Mouse (Mus musculus) forebrain, postnatal 0 days (tissue): ENCODE measurements around the gene Lyg2. TPM values are rescaled to one million over a fixed set of nuclear protein-coding genes. Genes with fewer than 3 reads are reported as not detected.
A peak's percentile ranks its signal among the peaks of the same experiment; 100 is the strongest.

Experiments
- ATAC-seq: fragments of 200-750 bp; cut with Nextera tagmentation; 2 replicates; pipeline ENCODE4 v1.8.0; 2017; ENCODE audit warnings: mild to moderate bottlenecking, moderate library complexity
- DNase-seq: peaks from one replicate; pipeline ENCODE4 v3.0.0-alpha.2; 2015
- H3K27ac ChIP-seq: fragments of 300-500 bp; sonication (generic); 2 replicates; pipeline ENCODE4 v1.5.1; 2014; ENCODE audit warnings: low read depth, mild to moderate bottlenecking, antibody characterized with exemption, low read length, moderate library complexity, mixed read lengths
- H3K27me3 ChIP-seq: fragments of 300-500 bp; sonication (generic); 2 replicates; pipeline ENCODE4 v1.6.1; 2014; ENCODE audit warnings: mild to moderate bottlenecking, low read length, mixed read lengths; ENCODE audit not compliant: insufficient read depth
- H3K36me3 ChIP-seq: fragments of 300-500 bp; sonication (generic); 2 replicates; pipeline ENCODE4 v1.6.1; 2014; ENCODE audit warnings: mild to moderate bottlenecking, moderate library complexity; ENCODE audit not compliant: insufficient read depth
- H3K4me1 ChIP-seq: fragments of 300-500 bp; sonication (generic); 2 replicates; pipeline ENCODE4 v1.6.1; 2014; ENCODE audit warnings: antibody characterized with exemption; ENCODE audit not compliant: insufficient read depth
- H3K4me2 ChIP-seq: fragments of 300-500 bp; sonication (generic); 2 replicates; pipeline ENCODE4 v1.6.1; 2014; ENCODE audit warnings: low read depth, mild to moderate bottlenecking, moderate library complexity
- H3K4me3 ChIP-seq: fragments of 300-500 bp; sonication (generic); 2 replicates; pipeline ENCODE4 v1.5.1; 2014; ENCODE audit warnings: low read depth, low read length, mixed read lengths
- H3K9ac ChIP-seq: fragments of 300-500 bp; sonication (generic); 2 replicates; pipeline ENCODE4 v1.6.1; 2014; ENCODE audit warnings: mild to moderate bottlenecking
- H3K9me3 ChIP-seq: fragments of 300-500 bp; sonication (generic); 2 replicates; pipeline ENCODE4 v1.6.1; 2016; ENCODE audit warnings: low read length
- CTCF ChIP-seq: sonication (generic); IDR thresholded peaks from 2 replicates; pipeline ENCODE4 v1.5.1; 2016; ENCODE audit warnings: antibody characterized with exemption, control low read depth, low read depth
- WGBS: fragments of 180-500 bp; shearing (Covaris S2); extraction: QIAGEN DNeasy Blood & Tissue Kit; methylation state at CpG from one replicate; pipeline ENCODE4 v1.1.7; 2014; 5-methylcytosine and 5-hydroxymethylcytosine counted together
- polyA plus RNA-seq: library from polyadenylated mRNA; unstranded; fragments of >200 nt; fragmentation: Nextera tagmentation; extraction: Ambion mirVana; gene quantifications from 2 replicates; pipeline ENCODE4 v1.2.1, GENCODE M21; 2015
- total RNA-seq: library from RNA; depleted of rRNA; stranded (reverse); fragments of >200 nt; gene quantifications from 2 replicates; pipeline ENCODE4 v1.2.3, GENCODE M21; 2014

Gene Lyg2
- total and polyA plus RNA-seq, 2 experiments from 2014 or later = 0.05 TPM; not detected in 1

DNA sequence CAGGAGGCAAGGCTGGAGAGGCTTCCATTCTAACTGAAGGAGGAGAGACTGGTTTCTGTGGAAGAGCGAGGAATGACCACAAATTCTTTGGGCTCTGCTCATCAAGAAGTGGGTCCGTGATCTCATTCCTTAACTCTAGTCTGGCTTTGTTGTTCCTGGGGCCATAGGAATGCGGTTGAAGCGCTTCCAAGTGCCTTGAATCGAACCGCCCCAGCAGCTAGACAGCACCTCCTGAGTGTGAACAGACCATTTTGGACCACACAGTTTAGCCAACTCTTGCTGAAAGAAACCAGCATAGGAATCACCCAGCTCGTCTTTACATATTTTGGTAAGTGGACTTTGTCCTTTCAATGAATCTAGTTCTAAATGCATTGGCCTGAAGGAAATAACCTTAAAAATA is 44.6 kb downstream of the Lyg2 start, which contains the start of gene Lipt1:
Gene Lipt1, plus strand, starts transcription at position 35 of the 400 bp plus-strand sequence.
- ATAC-seq (peak; percentile 28; the same call in 1 of the 2 replicates), DNase-seq (no peak)
- Histone ChIP-seq H3K27ac (peak within 1 kb of the TSS; percentile 78), H3K4me3 (peak within 1 kb of the TSS; percentile 46), H3K9me3 (no peaks in the 10 kb centered on the region), H3K36me3 (peaks cover 14% of the 10 kb centered on the region), H3K4me1 (peaks cover 7% of the 10 kb centered on the region; the same call in 1 of the 2 replicates), H3K4me2 (peak within 1 kb of the TSS; percentile 58), H3K9ac (peak within 1 kb of the TSS; percentile 45), H3K27me3 (peaks cover 3% of the 10 kb centered on the region; the same call in 1 of the 2 replicates)
- TF ChIP-seq CTCF = no peak
- WGBS = 4% methylated on average over 7 of the region's 7 CpGs

GRCm38 (mm10) chr1:37869362-37869761 is 46.9 kb downstream of the Lyg2 start:
- no peak for TF ChIP-seq CTCF
- H3K36me3 ChIP-seq = no peaks in the 10 kb centered on the region
- no peak overlapping the region for H3K9ac ChIP-seq
- no peak overlapping the region for H3K27ac ChIP-seq
- H3K9me3 ChIP-seq = no peaks in the 10 kb centered on the region
- H3K4me1 ChIP-seq = peaks cover 7% of the 10 kb centered on the region; the same call in 1 of the 2 replicates
- H3K4me2 ChIP-seq = no peak overlapping the region
- H3K27me3 ChIP-seq = peaks cover 3% of the 10 kb centered on the region; the same call in 1 of the 2 replicates
- DNase-seq = no peak
- 54% methylated on average over 2 of the region's 2 CpGs for WGBS
- no peak for ATAC-seq
- no peak overlapping the region for H3K4me3 ChIP-seq

DNA sequence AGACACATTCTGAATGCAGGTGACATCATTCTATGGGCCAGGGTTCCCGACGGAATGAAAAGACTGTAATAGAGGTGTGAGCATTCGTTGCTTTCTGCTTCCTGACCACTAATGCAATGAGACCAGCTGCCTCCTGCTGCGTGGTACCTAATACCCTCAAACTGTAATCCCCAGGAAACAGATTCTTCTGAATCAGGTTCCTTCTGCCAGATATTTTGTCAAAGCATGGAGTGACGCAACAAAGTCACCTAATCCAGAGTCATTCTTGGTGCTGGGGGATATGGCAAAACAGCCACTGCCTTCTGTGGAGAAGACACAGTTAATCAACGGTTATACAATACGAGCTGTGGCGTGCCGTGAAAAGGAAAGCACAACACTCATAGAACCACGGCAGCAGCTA is 47.7 kb downstream of the Lyg2 start:
- WGBS = 62% methylated on average over 10 of the region's 10 CpGs
- Histone ChIP-seq H3K27me3 (peaks cover 3% of the 10 kb centered on the region; the same call in 1 of the 2 replicates), H3K4me1 (peaks cover 7% of the 10 kb centered on the region; the same call in 1 of the 2 replicates), H3K4me3 (no peak overlapping the region), H3K9me3 (no peaks in the 10 kb centered on the region), H3K27ac (no peak overlapping the region), H3K36me3 (no peaks in the 10 kb centered on the region), H3K9ac (no peak overlapping the region), H3K4me2 (no peak overlapping the region)
- ATAC-seq (no peak), DNase-seq (no peak)
- TF ChIP-seq CTCF = no peak

DNA sequence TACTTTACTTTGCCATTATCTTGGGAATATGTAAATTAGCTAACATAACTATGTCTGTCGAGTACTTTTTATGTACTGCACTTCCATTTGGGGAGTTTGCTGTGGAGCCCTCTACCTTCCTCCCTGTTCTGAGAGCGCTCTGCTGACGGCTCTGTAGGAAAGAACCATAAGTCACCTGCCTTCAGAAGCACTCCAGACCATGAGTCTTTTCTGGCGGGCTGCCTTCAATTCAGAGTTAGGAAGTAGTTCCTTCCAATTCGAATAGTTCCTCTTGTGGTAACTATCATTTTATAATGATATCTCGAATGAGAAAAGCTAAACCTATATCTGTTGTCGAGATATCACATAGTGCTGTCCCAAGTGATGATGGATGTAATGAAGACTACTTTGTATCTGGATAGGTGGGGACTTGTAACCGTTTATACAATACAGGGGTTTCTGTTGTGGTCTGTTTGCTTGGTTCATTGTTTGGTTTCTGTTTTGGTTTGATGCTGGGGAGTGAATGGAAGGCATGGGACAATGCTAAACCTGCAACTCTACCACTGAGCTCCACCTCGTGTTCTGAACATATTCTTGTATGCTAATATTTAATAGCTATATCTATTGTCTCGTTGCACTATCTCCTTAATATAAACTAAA is 48.5 kb downstream of the Lyg2 start:
- no peak overlapping the region for H3K4me2 ChIP-seq
- ATAC-seq = no peak
- no peak overlapping the region for H3K4me3 ChIP-seq
- no peak for TF ChIP-seq CTCF
- H3K9ac ChIP-seq = no peak overlapping the region
- no peaks in the 10 kb centered on the region for H3K36me3 ChIP-seq
- no peak for DNase-seq
- 71% methylated on average over 10 of the region's 10 CpGs for WGBS
- peaks cover 3% of the 10 kb centered on the region; the same call in 1 of the 2 replicates for H3K27me3 ChIP-seq
- peaks cover 2% of the 10 kb centered on the region; the same call in 1 of the 2 replicates for H3K4me1 ChIP-seq
- H3K9me3 ChIP-seq = no peaks in the 10 kb centered on the region
- H3K27ac ChIP-seq = no peak overlapping the region

DNA sequence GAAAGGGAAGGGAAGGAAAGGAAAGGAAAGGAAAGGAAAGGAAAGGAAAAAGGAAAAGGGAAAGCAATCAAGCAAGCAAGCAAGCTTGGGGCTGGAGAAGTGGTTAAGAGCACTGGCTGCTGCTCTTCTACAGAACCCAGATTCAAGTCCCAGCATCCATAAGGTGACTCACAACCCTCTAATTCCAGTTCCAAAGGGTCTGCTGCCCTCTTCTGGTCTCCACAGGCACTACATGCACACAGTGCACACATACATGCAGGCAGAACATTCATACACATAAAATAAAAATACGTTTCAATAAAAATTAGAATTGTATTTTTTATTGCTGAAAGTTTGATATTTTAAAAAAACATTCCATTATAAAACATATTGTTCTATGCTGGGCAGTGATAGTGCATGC is 49.2 kb downstream of the Lyg2 start:
- peak; percentile 70 for TF ChIP-seq CTCF
- Histone ChIP-seq H3K4me2 (no peak overlapping the region), H3K9me3 (no peaks in the 10 kb centered on the region), H3K4me3 (no peak overlapping the region), H3K36me3 (no peaks in the 10 kb centered on the region), H3K27me3 (peaks cover 3% of the 10 kb centered on the region; the same call in 1 of the 2 replicates), H3K27ac (no peak overlapping the region), H3K9ac (no peak overlapping the region), H3K4me1 (no peaks in the 10 kb centered on the region)
- 82% methylated on average over 1 of the region's 1 CpGs for WGBS
- no peak for ATAC-seq
- no peak for DNase-seq

DNA sequence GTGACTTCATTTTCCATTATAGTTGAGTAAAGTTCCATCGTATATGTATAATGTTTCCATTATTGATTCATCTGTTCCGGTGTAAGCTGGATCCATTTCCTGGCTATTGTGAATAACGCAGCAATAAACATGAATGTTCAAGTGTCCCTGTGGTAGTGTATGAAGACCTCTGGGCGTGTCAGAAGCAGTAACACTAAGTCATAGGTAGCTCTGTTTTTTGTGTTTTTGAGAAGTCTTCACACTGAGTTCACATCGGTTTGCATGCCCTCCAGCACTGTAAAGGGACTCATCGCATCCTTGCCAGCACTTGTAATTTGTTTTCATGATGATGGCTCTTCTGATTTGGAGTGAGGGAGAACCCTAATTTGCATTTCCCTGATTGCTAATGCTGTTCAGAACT is 50.0 kb downstream of the Lyg2 start, which contains the start of gene Tsga10:
Gene Tsga10, minus strand, starts transcription at position 144 of the 400 bp plus-strand sequence.
- TF ChIP-seq CTCF = no peak
- 85% methylated on average over 6 of the region's 6 CpGs for WGBS

DNA sequence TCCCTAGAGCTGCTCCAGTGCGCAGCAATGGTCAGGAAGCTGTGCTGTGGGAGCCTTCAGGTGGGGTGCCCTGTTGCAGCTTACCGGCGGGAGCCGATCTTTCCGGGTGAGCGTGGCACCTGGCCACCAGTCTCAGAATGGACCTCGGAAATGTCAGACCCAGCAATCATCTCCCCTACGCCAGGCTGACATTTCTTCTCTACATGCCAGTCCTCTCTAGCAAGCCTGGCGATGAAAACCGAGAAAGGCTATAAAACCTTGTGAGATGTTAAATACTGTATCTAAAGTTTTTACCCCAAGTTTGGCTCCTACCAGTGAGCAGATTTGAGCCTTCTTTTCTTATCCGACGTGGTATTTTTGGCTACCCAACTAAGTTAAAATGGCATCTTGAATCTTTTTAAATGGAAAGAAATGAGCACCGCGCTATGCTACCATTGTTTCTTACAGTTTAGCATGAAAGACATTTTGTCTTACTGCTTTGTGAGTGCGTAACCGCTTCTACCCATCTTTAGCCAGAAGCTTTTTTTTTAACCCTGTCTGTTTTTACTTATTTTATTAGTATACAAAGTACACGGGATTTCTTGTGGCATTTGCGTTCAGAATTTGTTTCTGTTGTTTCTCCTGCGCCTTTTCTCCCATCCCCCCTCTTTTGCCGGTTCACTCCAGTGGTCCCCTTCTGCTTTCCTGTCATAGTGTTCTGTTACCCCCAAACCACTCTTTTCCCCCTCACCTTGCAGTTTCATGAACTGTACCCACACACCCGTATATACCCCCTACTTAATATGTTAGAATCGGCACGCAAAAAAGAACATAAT is 50.7 kb downstream of the Lyg2 start:
- Histone ChIP-seq H3K4me1 (no peaks in the 10 kb centered on the region), H3K4me3 (peak overlapping the region; percentile 82), H3K27me3 (peaks cover 3% of the 10 kb centered on the region; the same call in 1 of the 2 replicates), H3K36me3 (no peaks in the 10 kb centered on the region), H3K4me2 (peak overlapping the region; percentile 70), H3K9ac (peak overlapping the region; percentile 63), H3K27ac (peak overlapping the region; percentile 86), H3K9me3 (no peaks in the 10 kb centered on the region)
- 8% methylated on average over 23 of the region's 23 CpGs for WGBS
- DNase-seq (no peak), ATAC-seq (no peak)
- no peak for TF ChIP-seq CTCF

More for the DNA sequence above, 50.0 kb downstream of the Lyg2 start, which contains the start of gene Tsga10:
- H3K4me1 ChIP-seq = no peaks in the 10 kb centered on the region
- peak within 1 kb of the TSS; percentile 82 for H3K4me3 ChIP-seq
- peak within 1 kb of the TSS; percentile 63 for H3K9ac ChIP-seq
- no peaks in the 10 kb centered on the region for H3K36me3 ChIP-seq
- no peak for DNase-seq
- peak within 1 kb of the TSS; percentile 70 for H3K4me2 ChIP-seq
- peak within 1 kb of the TSS; percentile 86 for H3K27ac ChIP-seq
- H3K9me3 ChIP-seq = no peaks in the 10 kb centered on the region
- peaks cover 3% of the 10 kb centered on the region; the same call in 1 of the 2 replicates for H3K27me3 ChIP-seq
- ATAC-seq = no peak
